Mouse (Mus musculus) E14TG2a.4 (cell line): ENCODE measurements around the gene Ank2.

Experiments
- CTCF ChIP-seq: conservative IDR thresholded peaks from 2 replicates; pipeline ENCODE4 v1.5.1; 2014; ENCODE audit warnings: low read length
- NANOG ChIP-seq: IDR thresholded peaks from 2 replicates; pipeline ENCODE4 v1.6.1; 2014; ENCODE audit warnings: borderline replicate concordance, low read length, mixed read lengths
- POU5F1 ChIP-seq: IDR thresholded peaks from 2 replicates; pipeline ENCODE4 v1.6.1; 2014; ENCODE audit warnings: low read length, borderline replicate concordance

GRCm38 (mm10) chr3:126998742-126999112 is 500.4 kb downstream of the Ank2 start:
- TF ChIP-seq CTCF (no peak), POU5F1 (no peak), NANOG (no peak)
